ENCODE assay signal across 17 mouse cellular contexts in the genomic region with DNA sequence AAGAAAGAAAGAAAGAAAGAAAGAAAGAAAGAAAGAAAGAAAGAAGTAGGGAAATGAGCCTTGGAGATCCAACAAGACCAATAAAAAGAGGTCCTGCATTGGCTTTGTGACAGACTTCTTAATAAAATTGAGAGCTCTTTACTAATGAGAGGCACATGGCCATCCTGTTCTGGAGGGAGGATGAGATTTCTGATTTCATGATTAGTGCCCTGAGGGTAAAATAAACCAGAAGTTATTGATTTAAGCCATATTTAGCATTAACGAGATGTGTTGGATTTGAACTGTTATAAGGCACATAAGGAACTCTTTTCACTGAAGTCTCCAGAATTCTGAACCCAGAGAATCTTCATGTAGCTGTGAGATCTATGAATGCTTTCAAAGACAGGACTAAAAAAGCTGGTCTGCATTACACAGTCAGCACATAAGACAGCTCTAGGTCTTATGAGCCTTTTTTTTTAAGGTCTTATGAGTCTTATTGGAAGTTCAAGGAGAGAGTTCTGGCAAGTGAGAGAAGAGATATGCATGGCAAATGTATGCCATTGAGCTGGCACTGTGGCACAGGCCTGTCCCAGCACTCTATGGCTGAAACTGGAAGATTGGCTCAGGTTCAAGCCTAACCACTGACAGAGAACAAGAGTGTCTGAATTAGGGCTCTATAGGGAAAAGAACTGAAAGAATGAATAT.
"Had no signal": no experiment of that assay in that cellular context is flagged by ENCODE, and none has a peak within 500 bp of the region (broad histone marks: within the 10 kb centered on the region; RNA-seq: fewer than 3 reads in every experiment).

No protein-coding gene starts in this region.

- H3K27me3 ChIP-seq: lung, embryonic 15.5 days; midbrain, embryonic 12.5 days; midbrain, embryonic 15.5 days; neural tube, embryonic 12.5 days; stomach, embryonic 15.5 days had no signal

- H3K27ac ChIP-seq: lung, embryonic 15.5 days; macrophage; midbrain, embryonic 12.5 days; midbrain, embryonic 15.5 days; neural tube, embryonic 12.5 days; stomach, embryonic 15.5 days; stomach, postnatal 0 days had no signal

- H3K36me3 ChIP-seq: midbrain, embryonic 12.5 days; midbrain, embryonic 15.5 days; neural tube, embryonic 12.5 days; stomach, embryonic 15.5 days had no signal

- H3K9ac ChIP-seq: liver, postnatal 0 days; lung, embryonic 15.5 days; midbrain, embryonic 12.5 days; midbrain, embryonic 15.5 days; neural tube, embryonic 12.5 days; stomach, embryonic 15.5 days had no signal

- H3K9me3 ChIP-seq: lung, embryonic 15.5 days; midbrain, embryonic 12.5 days; midbrain, embryonic 15.5 days; neural tube, embryonic 12.5 days; stomach, embryonic 15.5 days had no signal

- ATAC-seq: liver, postnatal 0 days; lung, postnatal 0 days; midbrain, embryonic 15.5 days had no signal

- H3K4me2 ChIP-seq: lung, embryonic 15.5 days; midbrain, embryonic 12.5 days; midbrain, embryonic 15.5 days; neural tube, embryonic 12.5 days; stomach, embryonic 15.5 days had no signal

- DNase-seq: liver, postnatal 0 days; lung, adult 2 months; lung, postnatal 14 days; lung, postnatal 36 days; right cerebral cortex, postnatal 14 days; thymus, adult 2 months; thymus, postnatal 25 days; thymus, postnatal 4 days had no signal

- H3K4me3 ChIP-seq: lung, embryonic 15.5 days; megakaryocyte, embryonic 14.5 days; midbrain, embryonic 12.5 days; midbrain, embryonic 15.5 days; neural tube, embryonic 12.5 days; stomach, embryonic 15.5 days had no signal
